Mouse (Mus musculus) layer of hippocampus, postnatal 10 days (tissue): ENCODE measurements around the gene Syne2. TPM values are rescaled to one million over a fixed set of nuclear protein-coding genes. Genes with fewer than 3 reads are reported as not detected.
A peak's percentile ranks its signal among the peaks of the same experiment; 100 is the strongest.

Source experiments
- DNase-seq, 2 experiments: peaks; one replicate each; pipeline ENCODE4 v3.0.0; 2021; ENCODE audit warnings: low spot score in 2 of 2
- total RNA-seq, 2 experiments: library from RNA; stranded (reverse); gene quantifications; 2 replicates each; pipeline ENCODE4 v1.2.3; 2021

Gene Syne2
- total RNA-seq, 2 experiments from 2014 or later, result 29.2 to 29.4 TPM

- no peak for DNase-seq
These were observed 105.0 kb downstream of the Syne2 start for GRCm38 (mm10) chr12:75922900-75923299.

DNA sequence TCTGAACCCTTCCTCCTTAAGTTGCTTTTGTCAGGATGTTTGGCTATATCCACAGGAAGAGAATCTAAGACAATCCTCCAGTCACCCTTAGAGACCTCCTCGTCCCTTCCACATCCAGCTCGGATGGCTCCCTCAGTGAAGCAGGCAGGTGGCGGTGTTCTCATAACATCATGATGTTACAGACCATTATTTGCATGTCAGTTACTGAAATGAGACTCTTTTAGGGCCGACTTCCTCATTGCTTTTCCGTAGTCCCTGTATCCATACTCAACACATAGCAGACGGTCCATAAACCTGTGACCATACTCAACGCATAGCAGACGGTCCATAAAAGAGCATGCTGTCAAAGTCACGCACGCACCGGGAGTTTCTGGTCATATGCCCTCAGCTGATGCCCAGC, 106.9 kb downstream of the Syne2 start:
- no peak for DNase-seq

GRCm38 (mm10) chr12:75927596-75927995, 109.7 kb downstream of the Syne2 start:
- DNase-seq, result no peak

DNA sequence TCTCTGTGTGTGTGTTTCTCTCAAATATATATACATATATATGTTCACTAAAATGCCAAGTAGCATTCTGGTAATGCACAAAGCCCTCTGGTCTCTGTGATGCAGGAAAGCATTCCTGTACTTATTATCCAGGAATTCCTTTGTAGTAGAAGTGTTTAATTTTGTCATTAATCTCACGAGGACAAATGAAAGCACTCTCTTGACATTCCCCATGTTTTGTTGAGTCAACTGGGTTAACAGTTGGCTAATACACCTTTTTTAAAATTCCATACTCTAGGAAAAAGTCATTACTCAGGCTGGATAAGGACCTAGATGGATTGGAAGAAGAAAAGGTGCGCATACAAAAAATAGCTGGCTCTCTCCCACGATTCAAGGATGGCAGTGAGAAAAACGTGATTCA, 115.6 kb downstream of the Syne2 start:
- DNase-seq, result no peak

DNA sequence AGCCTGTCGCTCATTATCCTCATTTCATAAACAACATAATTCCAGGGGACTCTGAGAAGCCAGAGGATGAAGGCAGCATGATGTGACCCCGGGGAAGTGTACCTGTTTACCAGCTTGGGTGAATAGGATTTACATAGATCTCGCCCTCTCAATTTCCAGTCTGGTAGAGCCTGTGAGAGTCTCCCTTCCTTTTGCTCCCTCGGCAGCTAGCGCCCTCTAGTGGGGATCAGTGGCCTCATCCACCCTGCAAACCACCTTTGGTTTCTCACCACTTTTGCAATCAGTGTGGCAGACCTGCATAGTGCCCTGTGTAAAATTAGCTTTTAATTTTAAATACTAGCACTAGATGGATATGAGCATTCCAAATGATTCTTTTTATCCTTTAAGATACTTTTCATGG, 133.4 kb downstream of the Syne2 start:
- peak; percentile 23 to 36 for DNase-seq

DNA sequence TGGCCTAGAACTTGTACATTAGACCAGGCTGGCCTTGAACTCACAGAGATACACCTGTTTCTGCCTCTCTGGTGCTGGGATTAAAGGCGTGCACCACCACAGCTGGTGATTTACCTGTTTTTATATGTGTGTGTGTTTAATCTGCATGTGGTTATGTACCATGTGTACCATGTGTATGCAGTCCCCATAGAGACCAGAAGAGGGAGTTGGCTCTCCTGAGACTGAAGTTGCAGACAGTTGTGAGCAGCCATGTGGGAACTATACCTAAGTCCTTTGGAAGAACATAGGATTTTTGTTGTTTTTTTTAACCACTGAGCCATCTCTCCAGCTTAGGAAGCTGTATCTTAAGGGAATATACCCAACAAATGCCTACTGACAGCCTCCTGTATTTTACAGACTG, 134.1 kb downstream of the Syne2 start:
- DNase-seq, result no peak

- DNase-seq, result no peak
These were observed 148.7 kb downstream of the Syne2 start for GRCm38 (mm10) chr12:75966441-75967195.

- no peak for DNase-seq
These were observed 161.1 kb downstream of the Syne2 start for GRCm38 (mm10) chr12:75979079-75979478.

DNA sequence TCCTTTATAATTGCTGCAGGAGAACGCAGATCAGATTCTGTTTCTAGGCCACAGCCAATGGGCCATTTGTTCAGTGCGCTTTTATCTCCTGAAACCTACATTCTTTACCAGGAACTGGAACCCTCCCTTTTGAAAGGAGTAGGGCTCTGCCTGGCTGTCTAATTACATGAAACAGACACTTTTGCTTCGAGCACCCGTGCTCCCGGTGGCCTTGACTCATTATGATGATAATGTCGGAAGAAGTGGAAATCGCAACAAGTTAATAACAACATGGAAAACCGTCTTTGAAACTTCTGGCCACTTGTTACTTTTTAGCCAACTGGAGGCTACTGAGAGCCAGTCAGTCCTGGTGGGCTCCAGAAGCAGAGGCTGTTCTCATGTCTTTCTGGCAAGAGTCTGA, 165.4 kb downstream of the Syne2 start:
- DNase-seq, result no peak

GRCm38 (mm10) chr12:75992226-75992858, 174.4 kb downstream of the Syne2 start:
- no peak for DNase-seq

- no peak for DNase-seq
These were observed 175.0 kb downstream of the Syne2 start for GRCm38 (mm10) chr12:75992946-75993345.

- DNase-seq, result no peak
These were observed 177.2 kb downstream of the Syne2 start for GRCm38 (mm10) chr12:75995086-75995485.

- no peak for DNase-seq
These were observed 179.6 kb downstream of the Syne2 start for GRCm38 (mm10) chr12:75997547-75997946.

DNA sequence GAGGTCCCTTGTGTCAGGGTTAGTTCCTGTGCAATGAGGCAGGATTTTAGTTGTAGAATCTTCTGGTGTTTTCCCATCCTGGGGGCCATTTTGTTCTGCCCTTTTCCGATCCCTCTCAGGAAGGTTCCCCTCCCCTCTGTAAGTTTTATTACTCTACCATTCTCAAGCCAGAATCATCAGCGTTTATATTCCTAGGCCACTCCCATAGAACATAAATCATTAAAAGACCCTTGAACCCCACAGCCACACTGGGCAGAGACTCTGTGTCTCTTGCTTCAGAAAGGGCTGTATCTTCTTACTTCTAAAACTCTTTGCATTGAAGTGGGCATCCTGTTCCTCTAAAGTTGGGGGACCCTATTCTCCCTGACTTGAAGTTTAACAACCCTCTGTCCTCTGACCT, 180.5 kb downstream of the Syne2 start:
- DNase-seq, result no peak

- DNase-seq, result no peak
These were observed 186.8 kb downstream of the Syne2 start for GRCm38 (mm10) chr12:76004697-76005249.

GRCm38 (mm10) chr12:76008991-76009390, 191.1 kb downstream of the Syne2 start:
- no peak for DNase-seq

DNA sequence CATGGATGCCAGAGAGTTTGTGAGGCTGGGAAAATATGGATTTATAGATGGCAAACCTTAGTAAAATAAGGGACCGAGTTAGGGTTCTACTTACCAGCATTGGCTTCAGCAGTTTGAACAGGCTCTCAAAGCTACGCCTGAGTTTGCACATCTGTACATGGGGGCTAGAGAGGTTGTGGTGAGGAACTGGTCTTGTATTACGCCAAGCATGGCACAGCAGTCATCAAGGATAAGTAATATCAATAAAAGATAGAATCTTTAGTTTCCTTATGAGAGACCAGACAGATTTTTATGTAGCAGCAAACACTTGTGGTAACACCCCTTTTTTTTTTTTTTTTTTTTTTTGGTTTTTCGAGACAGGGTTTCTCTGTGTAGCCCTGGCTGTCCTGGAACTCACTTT, 194.9 kb downstream of the Syne2 start:
- DNase-seq, result no peak

DNA sequence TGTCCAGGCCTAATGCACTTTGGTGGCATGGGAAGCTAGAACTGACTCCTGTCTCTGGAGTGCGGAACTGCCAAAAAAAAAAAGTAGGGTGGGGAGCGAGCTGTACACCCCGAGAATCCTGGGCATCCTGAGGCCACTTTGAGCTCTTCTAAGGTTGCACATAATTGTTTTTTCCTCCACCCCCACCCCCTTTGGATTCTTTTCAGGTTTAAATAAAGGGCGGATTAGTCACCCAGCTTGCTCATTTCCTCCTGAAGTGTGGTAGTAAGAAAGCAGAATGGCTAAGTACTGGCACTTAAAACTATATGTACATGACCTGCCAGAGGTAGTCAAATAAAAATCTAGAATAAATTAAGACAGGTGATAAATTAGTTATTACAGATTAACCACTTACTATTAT, 195.5 kb downstream of the Syne2 start:
- DNase-seq, result no peak

- no peak for DNase-seq
These were observed 197.1 kb downstream of the Syne2 start for GRCm38 (mm10) chr12:76015026-76015425.

GRCm38 (mm10) chr12:76015489-76015888, 197.6 kb downstream of the Syne2 start:
- DNase-seq, result peak in 1 of 2 experiments; percentile 12

- peak; percentile 77 to 82 for DNase-seq
These were observed 198.5 kb downstream of the Syne2 start for GRCm38 (mm10) chr12:76016123-76017101.
